Mouse (Mus musculus) liver, postnatal 0 days (tissue): ENCODE results near the gene Veph1.

Experiments used
- CTCF ChIP-seq: sonication (generic); IDR thresholded peaks from 2 replicates; pipeline ENCODE4 v1.5.1; 2016; ENCODE audit warnings: antibody characterized with exemption, low read depth
- EP300 ChIP-seq: IDR thresholded peaks from 2 replicates; pipeline ENCODE4 v1.6.1; 2016; ENCODE audit warnings: antibody characterized with exemption, low read depth, mild to moderate bottlenecking

DNA sequence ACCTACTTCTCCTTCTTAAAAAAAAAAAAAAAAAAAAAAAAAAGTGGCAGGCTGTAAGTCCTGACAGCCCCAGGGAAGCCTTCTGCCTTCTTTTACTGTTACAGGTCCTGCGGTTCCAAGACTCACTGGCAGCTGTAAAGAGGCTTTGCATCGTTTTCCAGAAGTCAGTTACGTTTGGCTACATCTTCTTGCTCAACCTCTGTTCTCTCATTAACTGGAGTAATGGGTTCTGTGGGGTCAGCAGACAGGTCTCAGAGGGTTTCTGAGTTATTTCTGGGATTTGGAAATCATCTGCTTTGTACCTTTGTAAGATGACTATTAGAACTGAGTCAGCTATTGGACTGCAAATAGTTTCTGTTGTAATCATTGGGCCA is 215.3 kb downstream of the Veph1 start:
- TF ChIP-seq CTCF (no peak), EP300 (no peak)
